Mouse (Mus musculus) ovary, adult 18-20 months (tissue): ENCODE measurements around the gene Vav1.

Experiments
- DNase-seq: peaks from one replicate; pipeline ENCODE4 v3.0.0; 2022; ENCODE audit warnings: low spot score, mixed read lengths

Vav1 gene

GRCm38 (mm10) chr17:57278943-57279590 lies at the start of gene Vav1:
Gene Vav1, plus strand, starts transcription at chr17:57279100.
- no peak for DNase-seq

- DNase-seq: no peak
Observed at GRCm38 (mm10) chr17:57229851-57230727, 48.8 kb upstream of the Vav1 start.

GRCm38 (mm10) chr17:57230728-57231125 lies 48.2 kb upstream of the Vav1 start:
- DNase-seq: no peak

GRCm38 (mm10) chr17:57231321-57231771 lies 47.6 kb upstream of the Vav1 start:
- DNase-seq: no peak

GRCm38 (mm10) chr17:57232200-57232599 lies 46.7 kb upstream of the Vav1 start:
- DNase-seq: no peak

- DNase-seq: no peak
Observed at GRCm38 (mm10) chr17:57233038-57233437, 45.9 kb upstream of the Vav1 start.

GRCm38 (mm10) chr17:57234254-57234928 lies 44.5 kb upstream of the Vav1 start:
- no peak for DNase-seq

GRCm38 (mm10) chr17:57235803-57236202 lies 43.1 kb upstream of the Vav1 start:
- no peak for DNase-seq

GRCm38 (mm10) chr17:57237181-57237580 lies 41.7 kb upstream of the Vav1 start:
- no peak for DNase-seq

GRCm38 (mm10) chr17:57243650-57244370 lies 35.1 kb upstream of the Vav1 start:
- DNase-seq: no peak

- no peak for DNase-seq
Observed at GRCm38 (mm10) chr17:57245311-57245929, 33.5 kb upstream of the Vav1 start.

GRCm38 (mm10) chr17:57246663-57247392 lies 32.1 kb upstream of the Vav1 start:
- no peak for DNase-seq

- peak; percentile 94 for DNase-seq
Observed at GRCm38 (mm10) chr17:57247393-57248200, 31.3 kb upstream of the Vav1 start.

GRCm38 (mm10) chr17:57248201-57248699 lies 30.6 kb upstream of the Vav1 start, which contains the start of gene Gpr108:
Gene Gpr108, minus strand, starts transcription at chr17:57248446.
- DNase-seq: peak; percentile 83

GRCm38 (mm10) chr17:57248771-57249170 lies 30.1 kb upstream of the Vav1 start:
- DNase-seq: no peak

GRCm38 (mm10) chr17:57249186-57250181 lies 29.4 kb upstream of the Vav1 start, which contains the start of gene Trip10:
Gene Trip10, plus strand, starts transcription at chr17:57249455.
- peak; percentile 93 for DNase-seq

GRCm38 (mm10) chr17:57250461-57251160 lies 28.3 kb upstream of the Vav1 start:
- DNase-seq: no peak

- no peak for DNase-seq
Observed at GRCm38 (mm10) chr17:57251431-57251830, 27.5 kb upstream of the Vav1 start.
